Mouse (Mus musculus): ENCODE results near the gene Asb4. TPM values are rescaled to one million over a fixed set of nuclear protein-coding genes. Genes with fewer than 3 reads are reported as not detected.

Gene Asb4
- polyA plus RNA-seq, 1 experiment from 2014 or later = 28.7 TPM

DNA sequence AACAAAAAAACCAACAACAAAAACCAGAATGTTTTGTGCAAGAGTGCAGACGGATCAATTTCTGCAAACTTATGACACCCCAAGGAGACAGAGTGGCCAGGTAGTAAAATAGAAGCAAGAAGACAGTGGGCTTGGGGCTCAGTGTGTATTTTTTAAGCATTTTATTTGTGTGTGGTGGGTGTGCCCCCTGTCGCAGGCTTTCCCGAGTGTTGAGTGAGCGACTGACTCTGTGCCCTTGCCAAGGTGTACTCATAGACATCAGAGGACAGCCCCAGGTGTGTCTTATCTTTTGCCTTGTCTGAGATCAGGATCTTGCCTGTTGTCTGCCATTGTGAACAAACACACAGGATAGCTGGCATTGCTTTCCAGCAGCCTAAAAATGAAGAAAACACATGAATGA, 63.8 kb downstream of the Asb4 start:
- no peak overlapping the region for H3K9ac ChIP-seq (ENCODE audit: low read depth, low read length)
- H3K27ac ChIP-seq (ENCODE audit: low read depth, low read length) = 0 out of 2 replicates have a peak overlapping the region, but pooled peaks have one; percentile 5
- H3K36me3 ChIP-seq (ENCODE audit: control insufficient read depth, insufficient read depth, low read length) = no peaks in the 10 kb centered on the region
- no peaks in the 10 kb centered on the region for H3K9me3 ChIP-seq (ENCODE audit: control insufficient read depth, low read length)
- DNase-seq (ENCODE audit: low spot score) = peak; percentile 12
- H3K4me1 ChIP-seq (replicated peaks; ENCODE audit: control insufficient read depth, insufficient read depth, low read length) = no peaks in the 10 kb centered on the region
- 0 out of 2 replicates have a peak, but pooled peaks have one; percentile 25 for ATAC-seq (ENCODE audit: low FRiP score)
- WGBS = 77% methylated on average over 4 of the region's 4 CpGs
- H3K4me2 ChIP-seq (replicated peaks; ENCODE audit: low read depth, low read length) = no peak overlapping the region
- H3K27me3 ChIP-seq (ENCODE audit: control insufficient read depth, insufficient read depth, low read length) = no peaks in the 10 kb centered on the region
- H3K4me3 ChIP-seq (ENCODE audit: low read depth, low read length) = no peak overlapping the region

DNA sequence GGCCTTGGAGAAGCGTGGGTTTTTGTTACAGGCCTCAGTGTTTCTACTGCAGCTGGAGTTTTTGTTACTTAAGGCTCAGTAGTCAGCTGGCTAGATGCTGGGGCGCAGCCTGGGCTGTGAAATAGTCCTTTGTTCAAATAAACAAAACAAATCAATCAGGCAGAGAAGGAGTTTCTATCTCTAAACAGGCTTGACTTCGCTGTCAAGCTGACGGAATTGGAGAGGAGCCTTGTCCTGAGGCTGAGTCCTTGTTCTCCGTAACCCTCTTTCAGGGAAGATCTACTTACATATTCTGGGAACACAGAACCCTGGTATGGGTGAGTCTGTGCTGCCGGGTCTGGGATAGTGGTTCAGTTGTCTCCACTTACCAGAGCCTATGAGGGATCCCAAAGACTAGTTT, 64.4 kb downstream of the Asb4 start:
- peak; percentile 72 for ATAC-seq (ENCODE audit: low FRiP score)
- no peak overlapping the region for H3K4me3 ChIP-seq (ENCODE audit: low read depth, low read length)
- no peaks in the 10 kb centered on the region for H3K4me1 ChIP-seq (replicated peaks; ENCODE audit: control insufficient read depth, insufficient read depth, low read length)
- H3K9ac ChIP-seq (ENCODE audit: low read depth, low read length) = no peak overlapping the region
- H3K36me3 ChIP-seq (ENCODE audit: control insufficient read depth, insufficient read depth, low read length) = no peaks in the 10 kb centered on the region
- peak; percentile 31 for DNase-seq (ENCODE audit: low spot score)
- no peaks in the 10 kb centered on the region for H3K9me3 ChIP-seq (ENCODE audit: control insufficient read depth, low read length)
- 23% methylated on average over 6 of the region's 6 CpGs for WGBS
- H3K27ac ChIP-seq (ENCODE audit: low read depth, low read length) = no peak overlapping the region
- H3K4me2 ChIP-seq (replicated peaks; ENCODE audit: low read depth, low read length) = no peak overlapping the region
- no peaks in the 10 kb centered on the region for H3K27me3 ChIP-seq (ENCODE audit: control insufficient read depth, insufficient read depth, low read length)

DNA sequence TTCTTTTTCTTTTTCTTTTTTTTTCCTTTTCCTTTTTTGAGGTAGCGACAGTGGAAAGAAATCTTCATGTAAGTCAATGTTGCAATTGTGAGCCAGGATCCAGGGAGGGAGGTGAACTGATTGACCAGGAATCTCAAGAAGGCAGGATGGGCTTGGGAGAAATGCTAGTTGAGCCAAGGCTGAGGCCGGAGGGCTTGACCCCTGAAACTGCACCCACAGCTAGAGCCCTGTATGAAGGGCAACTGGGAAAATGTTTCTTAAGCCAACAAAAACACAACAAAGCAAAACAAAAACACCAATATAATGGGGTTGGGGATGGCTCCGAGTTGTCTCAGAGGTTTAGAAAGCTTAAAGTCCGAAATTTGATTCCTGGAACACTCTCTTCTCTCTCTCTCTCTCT, 65.2 kb downstream of the Asb4 start:
- H3K27me3 ChIP-seq (ENCODE audit: control insufficient read depth, insufficient read depth, low read length) = no peaks in the 10 kb centered on the region
- H3K36me3 ChIP-seq (ENCODE audit: control insufficient read depth, insufficient read depth, low read length) = no peaks in the 10 kb centered on the region
- no peak overlapping the region for H3K9ac ChIP-seq (ENCODE audit: low read depth, low read length)
- 47% methylated on average over 4 of the region's 4 CpGs for WGBS
- DNase-seq (ENCODE audit: low spot score) (peak; percentile 6), ATAC-seq (ENCODE audit: low FRiP score) (no peak)
- H3K9me3 ChIP-seq (ENCODE audit: control insufficient read depth, low read length) = no peaks in the 10 kb centered on the region
- H3K4me2 ChIP-seq (replicated peaks; ENCODE audit: low read depth, low read length) = no peak overlapping the region
- H3K27ac ChIP-seq (ENCODE audit: low read depth, low read length) = no peak overlapping the region; the same call in 1 of the 2 replicates
- H3K4me1 ChIP-seq (replicated peaks; ENCODE audit: control insufficient read depth, insufficient read depth, low read length) = no peaks in the 10 kb centered on the region
- H3K4me3 ChIP-seq (ENCODE audit: low read depth, low read length) = no peak overlapping the region

- Histone ChIP-seq H3K9ac (ENCODE audit: low read depth, low read length) (no peak overlapping the region), H3K27ac (ENCODE audit: low read depth, low read length) (no peak overlapping the region), H3K4me1 (replicated peaks; ENCODE audit: control insufficient read depth, insufficient read depth, low read length) (no peaks in the 10 kb centered on the region), H3K36me3 (ENCODE audit: control insufficient read depth, insufficient read depth, low read length) (no peaks in the 10 kb centered on the region), H3K27me3 (ENCODE audit: control insufficient read depth, insufficient read depth, low read length) (no peaks in the 10 kb centered on the region), H3K4me3 (ENCODE audit: low read depth, low read length) (no peak overlapping the region), H3K4me2 (replicated peaks; ENCODE audit: low read depth, low read length) (no peak overlapping the region), H3K9me3 (ENCODE audit: control insufficient read depth, low read length) (no peaks in the 10 kb centered on the region)
- DNase-seq (ENCODE audit: low spot score) = no peak
- 92% methylated on average over 5 of the region's 5 CpGs for WGBS
- ATAC-seq (ENCODE audit: low FRiP score) = no peak
Measured at GRCm38 (mm10) chr6:5449878-5450277, 66.7 kb downstream of the Asb4 start.

- ATAC-seq (ENCODE audit: low FRiP score) = no peak
- no peak overlapping the region for H3K9ac ChIP-seq (ENCODE audit: low read depth, low read length)
- H3K9me3 ChIP-seq (ENCODE audit: control insufficient read depth, low read length) = no peaks in the 10 kb centered on the region
- no peaks in the 10 kb centered on the region for H3K4me1 ChIP-seq (replicated peaks; ENCODE audit: control insufficient read depth, insufficient read depth, low read length)
- no peaks in the 10 kb centered on the region for H3K27me3 ChIP-seq (ENCODE audit: control insufficient read depth, insufficient read depth, low read length)
- H3K4me2 ChIP-seq (replicated peaks; ENCODE audit: low read depth, low read length) = no peak overlapping the region
- WGBS = 85% methylated on average over 3 of the region's 3 CpGs
- no peak for DNase-seq (ENCODE audit: low spot score)
- H3K27ac ChIP-seq (ENCODE audit: low read depth, low read length) = no peak overlapping the region
- no peaks in the 10 kb centered on the region for H3K36me3 ChIP-seq (ENCODE audit: control insufficient read depth, insufficient read depth, low read length)
- no peak overlapping the region for H3K4me3 ChIP-seq (ENCODE audit: low read depth, low read length)
Measured at GRCm38 (mm10) chr6:5455836-5456235, 72.7 kb downstream of the Asb4 start.

DNA sequence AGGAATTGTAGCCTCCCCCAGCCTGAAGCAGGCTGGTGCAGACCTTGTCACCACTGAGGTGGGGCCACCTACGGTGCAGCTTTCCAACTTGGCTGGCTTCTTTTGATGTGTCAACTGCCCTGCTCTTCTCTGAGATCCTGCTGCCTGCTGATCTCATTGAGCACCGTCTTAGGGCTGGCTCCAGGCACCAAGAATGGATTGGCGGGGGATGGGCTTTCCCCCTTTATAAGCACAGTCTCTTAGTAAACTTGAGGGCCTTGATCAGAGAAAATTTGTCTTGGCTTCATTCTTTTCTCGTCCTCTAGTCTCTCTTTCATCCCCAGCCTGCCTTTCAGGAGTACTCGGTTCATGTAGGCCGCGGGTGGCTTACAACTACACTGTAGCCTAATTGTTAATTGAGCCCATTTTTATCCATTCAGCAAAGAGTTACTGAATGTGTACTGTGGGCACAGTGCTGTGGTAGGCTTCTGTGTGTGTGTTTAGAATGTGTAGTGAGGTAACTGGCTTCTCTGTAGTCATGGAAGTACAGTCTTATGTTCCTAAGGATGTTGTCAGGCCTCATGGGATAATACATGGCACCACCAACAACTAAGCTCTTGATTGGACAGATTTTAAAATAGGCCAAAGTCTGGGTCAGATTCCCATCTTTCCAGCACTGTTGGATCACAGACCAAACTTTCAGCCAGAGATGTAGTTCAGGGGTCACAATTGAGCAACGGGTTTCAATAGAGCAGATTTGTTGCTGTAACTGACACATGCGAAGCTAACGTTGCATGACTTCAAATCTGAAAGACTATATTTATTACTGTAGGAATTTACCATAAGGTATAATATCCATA, 87.5 kb downstream of the Asb4 start:
- no peak overlapping the region for H3K4me3 ChIP-seq (ENCODE audit: low read depth, low read length)
- ATAC-seq (ENCODE audit: low FRiP score) (no peak), DNase-seq (ENCODE audit: low spot score) (no peak)
- 81% methylated on average over 10 of the region's 10 CpGs for WGBS
- H3K4me1 ChIP-seq (replicated peaks; ENCODE audit: control insufficient read depth, insufficient read depth, low read length) = no peaks in the 10 kb centered on the region
- no peak overlapping the region for H3K27ac ChIP-seq (ENCODE audit: low read depth, low read length)
- H3K36me3 ChIP-seq (ENCODE audit: control insufficient read depth, insufficient read depth, low read length) = no peaks in the 10 kb centered on the region
- H3K9me3 ChIP-seq (ENCODE audit: control insufficient read depth, low read length) = no peaks in the 10 kb centered on the region
- H3K4me2 ChIP-seq (replicated peaks; ENCODE audit: low read depth, low read length) = no peak overlapping the region
- H3K9ac ChIP-seq (ENCODE audit: low read depth, low read length) = no peak overlapping the region
- no peaks in the 10 kb centered on the region for H3K27me3 ChIP-seq (ENCODE audit: control insufficient read depth, insufficient read depth, low read length)

DNA sequence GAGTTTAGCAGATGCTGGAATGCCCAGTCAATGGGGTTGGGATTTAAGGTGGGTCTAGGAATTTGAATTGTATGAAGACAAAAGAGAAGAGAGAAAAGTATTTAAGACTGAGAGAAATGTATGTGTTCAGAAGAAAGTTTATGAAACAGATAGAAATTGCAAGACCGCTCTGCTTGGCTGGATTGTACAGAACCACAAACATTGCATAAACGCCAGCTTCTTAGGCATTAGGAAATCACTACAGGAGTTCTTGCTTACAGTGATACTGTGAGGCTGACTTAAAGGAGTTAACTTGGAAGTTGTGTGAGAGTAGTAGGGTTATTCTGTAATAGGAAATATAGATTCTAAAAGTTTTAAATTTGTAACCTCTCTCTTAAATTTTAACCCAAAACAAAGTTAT, 89.5 kb downstream of the Asb4 start:
- H3K4me2 ChIP-seq (replicated peaks; ENCODE audit: low read depth, low read length) = no peak overlapping the region
- no peak overlapping the region for H3K27ac ChIP-seq (ENCODE audit: low read depth, low read length)
- no peaks in the 10 kb centered on the region for H3K27me3 ChIP-seq (ENCODE audit: control insufficient read depth, insufficient read depth, low read length)
- H3K9ac ChIP-seq (ENCODE audit: low read depth, low read length) = no peak overlapping the region
- no peaks in the 10 kb centered on the region for H3K9me3 ChIP-seq (ENCODE audit: control insufficient read depth, low read length)
- DNase-seq (ENCODE audit: low spot score) (no peak), ATAC-seq (ENCODE audit: low FRiP score) (no peak)
- H3K4me3 ChIP-seq (ENCODE audit: low read depth, low read length) = no peak overlapping the region
- H3K4me1 ChIP-seq (replicated peaks; ENCODE audit: control insufficient read depth, insufficient read depth, low read length) = no peaks in the 10 kb centered on the region
- no peaks in the 10 kb centered on the region for H3K36me3 ChIP-seq (ENCODE audit: control insufficient read depth, insufficient read depth, low read length)
- 89% methylated on average over 2 of the region's 2 CpGs for WGBS

GRCm38 (mm10) chr6:5474021-5474420, 90.8 kb downstream of the Asb4 start:
- Histone ChIP-seq H3K27me3 (ENCODE audit: control insufficient read depth, insufficient read depth, low read length) (no peaks in the 10 kb centered on the region), H3K4me3 (ENCODE audit: low read depth, low read length) (no peak overlapping the region), H3K9me3 (ENCODE audit: control insufficient read depth, low read length) (no peaks in the 10 kb centered on the region), H3K9ac (ENCODE audit: low read depth, low read length) (no peak overlapping the region), H3K4me1 (replicated peaks; ENCODE audit: control insufficient read depth, insufficient read depth, low read length) (no peaks in the 10 kb centered on the region), H3K27ac (ENCODE audit: low read depth, low read length) (no peak overlapping the region), H3K36me3 (ENCODE audit: control insufficient read depth, insufficient read depth, low read length) (no peaks in the 10 kb centered on the region), H3K4me2 (replicated peaks; ENCODE audit: low read depth, low read length) (no peak overlapping the region)
- ATAC-seq (ENCODE audit: low FRiP score) = no peak
- 68% methylated on average over 1 of the region's 1 CpGs for WGBS
- DNase-seq (ENCODE audit: low spot score) = no peak

DNA sequence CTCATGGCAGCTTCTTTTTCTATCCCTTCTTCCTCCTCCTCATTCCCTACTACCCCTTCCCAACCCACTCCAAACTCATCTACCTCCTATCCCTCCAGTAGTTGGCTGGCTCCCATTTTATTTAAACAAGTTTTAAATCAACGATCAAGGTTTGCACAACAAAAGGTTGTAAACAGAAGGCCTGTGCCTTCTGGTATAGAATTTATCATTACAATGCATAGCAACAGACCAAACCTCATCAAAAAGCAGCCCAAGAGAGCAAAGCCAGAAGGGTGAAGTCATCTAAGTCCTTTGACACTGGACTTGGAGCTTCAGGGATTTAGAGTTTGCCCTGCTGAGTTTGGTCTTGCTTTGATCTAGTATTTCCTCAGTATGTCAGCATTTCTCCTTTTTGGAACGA, 97.9 kb downstream of the Asb4 start:
- Histone ChIP-seq H3K9ac (ENCODE audit: low read depth, low read length) (no peak overlapping the region), H3K9me3 (ENCODE audit: control insufficient read depth, low read length) (no peaks in the 10 kb centered on the region), H3K27me3 (ENCODE audit: control insufficient read depth, insufficient read depth, low read length) (no peaks in the 10 kb centered on the region), H3K4me1 (replicated peaks; ENCODE audit: control insufficient read depth, insufficient read depth, low read length) (no peaks in the 10 kb centered on the region), H3K4me3 (ENCODE audit: low read depth, low read length) (no peak overlapping the region), H3K36me3 (ENCODE audit: control insufficient read depth, insufficient read depth, low read length) (no peaks in the 10 kb centered on the region), H3K4me2 (replicated peaks; ENCODE audit: low read depth, low read length) (no peak overlapping the region), H3K27ac (ENCODE audit: low read depth, low read length) (no peak overlapping the region)
- no peak for ATAC-seq (ENCODE audit: low FRiP score)
- 92% methylated on average over 2 of the region's 2 CpGs for WGBS
- no peak for DNase-seq (ENCODE audit: low spot score)
